Mouse (Mus musculus): Measurements from ENCODE around the gene Dnajc10. TPM values are rescaled to one million over a fixed set of nuclear protein-coding genes. Genes with fewer than 3 reads are reported as not detected.

The Dnajc10 gene
- polyA plus RNA-seq, 1 experiment from 2014 or later = 60.7 TPM

DNA sequence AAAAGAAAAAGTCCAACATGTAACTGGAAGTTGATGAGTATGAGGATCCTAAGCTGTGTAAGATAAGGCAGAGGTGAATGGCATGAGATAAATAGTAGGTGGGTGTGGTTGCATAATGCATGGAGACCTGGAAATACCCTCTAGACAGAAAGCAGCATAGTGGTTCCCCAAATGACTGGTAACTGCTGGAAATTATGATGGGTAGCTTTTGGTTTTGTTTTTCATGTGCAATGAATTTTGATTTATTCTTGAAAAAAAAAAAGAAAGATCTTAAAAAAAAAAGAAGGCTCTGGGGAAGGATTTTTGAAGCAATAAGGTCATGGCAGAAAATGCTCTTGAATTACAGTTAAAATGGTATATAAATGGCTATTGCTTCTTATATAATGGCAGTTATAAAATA is 59.6 kb downstream of the Dnajc10 start:
- no peak overlapping the region for H3K27ac ChIP-seq (ENCODE audit: low read depth, low read length)
- H3K9ac ChIP-seq (ENCODE audit: low read length) = no peak overlapping the region
- no peak overlapping the region for H3K4me2 ChIP-seq (ENCODE audit: low read length)
- no peaks in the 10 kb centered on the region for H3K4me1 ChIP-seq (ENCODE audit: control insufficient read depth, insufficient read depth, low read length)
- no peaks in the 10 kb centered on the region for H3K27me3 ChIP-seq (replicated peaks; ENCODE audit: control insufficient read depth, insufficient read depth, low read length)
- H3K36me3 ChIP-seq (ENCODE audit: control insufficient read depth, insufficient read depth, low read length) = no peaks in the 10 kb centered on the region
- DNase-seq (ENCODE audit: low spot score) (no peak), ATAC-seq (no peak)
- H3K9me3 ChIP-seq (replicated peaks; ENCODE audit: control insufficient read depth, low read length) = no peaks in the 10 kb centered on the region
- H3K4me3 ChIP-seq (ENCODE audit: low read depth, low read length) = no peak overlapping the region

- H3K9me3 ChIP-seq (replicated peaks; ENCODE audit: control insufficient read depth, low read length) = no peaks in the 10 kb centered on the region
- WGBS = 93% methylated on average over 5 of the region's 5 CpGs
- no peaks in the 10 kb centered on the region for H3K36me3 ChIP-seq (ENCODE audit: control insufficient read depth, insufficient read depth, low read length)
- no peak overlapping the region for H3K4me2 ChIP-seq (ENCODE audit: low read length)
- no peak overlapping the region for H3K27ac ChIP-seq (ENCODE audit: low read depth, low read length)
- H3K4me1 ChIP-seq (ENCODE audit: control insufficient read depth, insufficient read depth, low read length) = no peaks in the 10 kb centered on the region
- H3K27me3 ChIP-seq (replicated peaks; ENCODE audit: control insufficient read depth, insufficient read depth, low read length) = no peaks in the 10 kb centered on the region
- ATAC-seq = no peak
- H3K4me3 ChIP-seq (ENCODE audit: low read depth, low read length) = no peak overlapping the region
- no peak overlapping the region for H3K9ac ChIP-seq (ENCODE audit: low read length)
- no peak for DNase-seq (ENCODE audit: low spot score)
These were observed 64.6 kb downstream of the Dnajc10 start for GRCm38 (mm10) chr2:80379848-80380247.

DNA sequence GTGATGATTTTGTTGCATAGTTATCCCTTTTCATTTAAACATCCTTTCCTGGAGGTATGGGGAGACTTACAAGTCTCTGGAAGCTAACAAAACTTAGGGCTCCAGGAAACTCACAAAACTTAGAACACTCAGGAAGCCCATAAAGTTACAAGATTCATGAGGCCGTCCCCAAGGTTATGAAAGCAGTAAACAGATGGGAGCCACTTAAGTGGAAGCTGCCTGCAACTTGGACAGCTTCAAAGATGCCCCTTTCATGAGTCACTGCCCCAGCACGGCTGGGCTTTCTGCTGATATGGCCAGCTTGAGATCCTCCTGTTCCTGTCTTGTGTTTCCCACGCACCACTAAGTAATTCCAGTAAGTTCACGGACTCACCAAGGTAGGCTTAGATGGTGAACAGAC is 69.2 kb downstream of the Dnajc10 start:
- no peaks in the 10 kb centered on the region for H3K27me3 ChIP-seq (replicated peaks; ENCODE audit: control insufficient read depth, insufficient read depth, low read length)
- 87% methylated on average over 4 of the region's 4 CpGs for WGBS

DNA sequence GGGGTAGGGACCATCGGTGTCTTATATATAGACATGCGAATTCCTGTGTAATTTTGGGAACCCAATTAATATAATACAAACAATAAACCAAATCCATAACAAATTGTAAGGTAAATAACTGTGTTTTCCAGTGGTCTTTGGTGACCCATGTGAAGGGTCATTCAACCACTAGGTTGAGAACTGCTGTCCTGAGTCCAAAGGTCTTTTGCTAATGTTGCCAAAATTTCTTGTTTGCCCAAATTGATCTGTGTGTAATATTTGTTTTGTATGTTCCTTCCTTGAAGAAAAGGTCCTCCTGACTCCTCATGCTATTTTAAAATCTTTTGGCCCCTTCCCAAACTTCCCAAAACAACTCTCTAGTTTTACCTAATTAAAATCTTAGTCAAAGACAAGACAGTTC is 71.0 kb downstream of the Dnajc10 start:
- Histone ChIP-seq H3K27me3 (replicated peaks; ENCODE audit: control insufficient read depth, insufficient read depth, low read length) (no peaks in the 10 kb centered on the region), H3K9ac (ENCODE audit: low read length) (no peak overlapping the region), H3K27ac (ENCODE audit: low read depth, low read length) (no peak overlapping the region), H3K4me2 (ENCODE audit: low read length) (no peak overlapping the region), H3K9me3 (replicated peaks; ENCODE audit: control insufficient read depth, low read length) (no peaks in the 10 kb centered on the region), H3K36me3 (ENCODE audit: control insufficient read depth, insufficient read depth, low read length) (no peaks in the 10 kb centered on the region), H3K4me1 (ENCODE audit: control insufficient read depth, insufficient read depth, low read length) (no peaks in the 10 kb centered on the region), H3K4me3 (ENCODE audit: low read depth, low read length) (no peak overlapping the region)
- WGBS = 91% methylated on average over 2 of the region's 2 CpGs
- no peak for DNase-seq (ENCODE audit: low spot score)
- ATAC-seq = no peak

More for the DNA sequence above, 69.2 kb downstream of the Dnajc10 start:
- Histone ChIP-seq H3K27ac (ENCODE audit: low read depth, low read length) (no peak overlapping the region), H3K9me3 (replicated peaks; ENCODE audit: control insufficient read depth, low read length) (no peaks in the 10 kb centered on the region), H3K9ac (ENCODE audit: low read length) (no peak overlapping the region), H3K4me3 (ENCODE audit: low read depth, low read length) (no peak overlapping the region), H3K4me2 (ENCODE audit: low read length) (no peak overlapping the region), H3K36me3 (ENCODE audit: control insufficient read depth, insufficient read depth, low read length) (no peaks in the 10 kb centered on the region), H3K4me1 (ENCODE audit: control insufficient read depth, insufficient read depth, low read length) (no peaks in the 10 kb centered on the region)
- no peak for ATAC-seq
- no peak for DNase-seq (ENCODE audit: low spot score)

DNA sequence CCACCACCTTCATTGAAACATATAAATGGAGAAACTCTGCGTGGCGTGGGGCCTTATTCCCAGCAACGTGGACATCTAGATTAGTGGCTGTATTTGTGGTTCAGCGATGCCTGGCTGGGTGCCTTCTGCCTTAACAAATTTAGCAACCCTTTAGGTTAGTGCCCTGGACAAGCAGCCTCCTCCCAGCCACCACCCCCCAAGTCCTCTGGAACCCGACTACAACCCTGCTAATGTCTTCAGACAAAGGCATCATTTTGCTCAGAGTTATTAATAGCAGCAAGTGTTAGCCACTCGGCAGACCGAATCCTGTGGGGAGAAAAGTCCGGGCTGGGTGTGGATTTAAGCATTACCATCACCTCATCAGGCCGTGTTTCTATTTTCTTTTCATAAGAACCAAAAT is 72.4 kb downstream of the Dnajc10 start:
- DNase-seq (ENCODE audit: low spot score) = no peak
- Histone ChIP-seq H3K4me2 (ENCODE audit: low read length) (no peak overlapping the region), H3K36me3 (ENCODE audit: control insufficient read depth, insufficient read depth, low read length) (no peaks in the 10 kb centered on the region), H3K27me3 (replicated peaks; ENCODE audit: control insufficient read depth, insufficient read depth, low read length) (no peaks in the 10 kb centered on the region), H3K9ac (ENCODE audit: low read length) (no peak overlapping the region), H3K27ac (ENCODE audit: low read depth, low read length) (no peak overlapping the region), H3K4me1 (ENCODE audit: control insufficient read depth, insufficient read depth, low read length) (no peaks in the 10 kb centered on the region), H3K9me3 (replicated peaks; ENCODE audit: control insufficient read depth, low read length) (no peaks in the 10 kb centered on the region), H3K4me3 (ENCODE audit: low read depth, low read length) (no peak overlapping the region)
- ATAC-seq = no peak
- WGBS = 82% methylated on average over 9 of the region's 9 CpGs

- no peak for ATAC-seq
- no peak overlapping the region for H3K9ac ChIP-seq (ENCODE audit: low read length)
- H3K27ac ChIP-seq (ENCODE audit: low read depth, low read length) = no peak overlapping the region
- H3K4me2 ChIP-seq (ENCODE audit: low read length) = no peak overlapping the region
- no peak overlapping the region for H3K4me3 ChIP-seq (ENCODE audit: low read depth, low read length)
- H3K9me3 ChIP-seq (replicated peaks; ENCODE audit: control insufficient read depth, low read length) = no peaks in the 10 kb centered on the region
- no peaks in the 10 kb centered on the region for H3K27me3 ChIP-seq (replicated peaks; ENCODE audit: control insufficient read depth, insufficient read depth, low read length)
- no peak for DNase-seq (ENCODE audit: low spot score)
- no peaks in the 10 kb centered on the region for H3K36me3 ChIP-seq (ENCODE audit: control insufficient read depth, insufficient read depth, low read length)
- no peaks in the 10 kb centered on the region for H3K4me1 ChIP-seq (ENCODE audit: control insufficient read depth, insufficient read depth, low read length)
- 92% methylated on average over 3 of the region's 3 CpGs for WGBS
These were observed 73.1 kb downstream of the Dnajc10 start for GRCm38 (mm10) chr2:80388341-80388740.

DNA sequence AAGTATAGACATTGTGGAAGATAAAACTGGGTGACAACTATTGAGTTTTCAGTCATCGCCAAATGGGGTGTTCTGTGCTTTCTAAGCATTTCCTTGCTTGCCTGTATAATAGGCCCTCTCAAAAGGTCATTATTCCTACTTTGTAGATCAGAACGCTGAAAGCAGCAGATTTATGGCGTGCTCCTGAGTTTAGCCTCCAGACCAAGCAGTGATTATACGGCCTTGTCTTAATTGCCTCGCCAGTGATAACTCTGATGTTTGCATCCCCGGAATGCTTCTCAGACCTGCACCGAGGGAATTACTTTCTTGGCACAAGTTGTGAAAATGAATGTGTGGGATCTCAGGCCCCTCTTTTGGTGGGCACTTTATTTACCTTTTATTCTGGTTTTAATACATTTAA is 80.8 kb downstream of the Dnajc10 start:
- H3K9me3 ChIP-seq (replicated peaks; ENCODE audit: control insufficient read depth, low read length) = no peaks in the 10 kb centered on the region
- ATAC-seq = no peak
- DNase-seq (ENCODE audit: low spot score) = no peak
- H3K4me1 ChIP-seq (ENCODE audit: control insufficient read depth, insufficient read depth, low read length) = peaks cover 10% of the 10 kb centered on the region
- H3K27ac ChIP-seq (ENCODE audit: low read depth, low read length) = no peak overlapping the region
- H3K4me2 ChIP-seq (ENCODE audit: low read length) = no peak overlapping the region
- H3K4me3 ChIP-seq (ENCODE audit: low read depth, low read length) = no peak overlapping the region
- no peak overlapping the region for H3K9ac ChIP-seq (ENCODE audit: low read length)
- no peaks in the 10 kb centered on the region for H3K36me3 ChIP-seq (ENCODE audit: control insufficient read depth, insufficient read depth, low read length)
- 21% methylated on average over 7 of the region's 7 CpGs for WGBS
- peaks cover 11% of the 10 kb centered on the region for H3K27me3 ChIP-seq (replicated peaks; ENCODE audit: control insufficient read depth, insufficient read depth, low read length)

- no peak for DNase-seq (ENCODE audit: low spot score)
- no peak for ATAC-seq
- Histone ChIP-seq H3K27me3 (replicated peaks; ENCODE audit: control insufficient read depth, insufficient read depth, low read length) (peaks cover 15% of the 10 kb centered on the region), H3K4me1 (ENCODE audit: control insufficient read depth, insufficient read depth, low read length) (peaks cover 10% of the 10 kb centered on the region), H3K36me3 (ENCODE audit: control insufficient read depth, insufficient read depth, low read length) (no peaks in the 10 kb centered on the region), H3K27ac (ENCODE audit: low read depth, low read length) (no peak overlapping the region), H3K9me3 (replicated peaks; ENCODE audit: control insufficient read depth, low read length) (no peaks in the 10 kb centered on the region), H3K9ac (ENCODE audit: low read length) (no peak overlapping the region), H3K4me2 (ENCODE audit: low read length) (no peak overlapping the region), H3K4me3 (ENCODE audit: low read depth, low read length) (no peak overlapping the region)
- 51% methylated on average over 3 of the region's 3 CpGs for WGBS
These were observed 81.6 kb downstream of the Dnajc10 start for GRCm38 (mm10) chr2:80396864-80397263.

DNA sequence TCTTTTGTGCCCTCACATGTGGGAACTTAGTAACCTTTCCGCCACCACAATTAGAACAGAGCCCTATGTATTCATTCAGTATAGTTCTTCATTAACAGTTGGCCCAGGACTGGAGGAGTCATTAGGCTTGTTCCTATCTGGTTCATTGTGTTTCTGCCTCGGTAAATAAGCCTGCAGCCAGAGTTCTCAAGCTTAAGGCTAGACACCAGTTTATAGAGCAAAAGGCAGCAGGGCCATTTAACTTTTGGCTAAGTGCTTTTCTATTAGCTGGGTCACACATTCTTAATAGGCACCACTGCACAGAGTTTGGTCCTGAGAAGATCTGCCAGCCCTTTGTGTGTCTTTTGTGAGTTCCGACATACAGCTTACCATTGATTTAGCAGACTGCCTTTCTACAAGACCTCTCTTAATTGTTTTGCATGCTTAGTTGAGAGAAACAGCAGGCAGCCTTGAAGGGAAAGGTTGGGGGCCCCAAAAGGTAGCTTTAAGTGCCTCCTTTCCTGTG is 83.4 kb downstream of the Dnajc10 start:
- Histone ChIP-seq H3K9me3 (replicated peaks; ENCODE audit: control insufficient read depth, low read length) (no peaks in the 10 kb centered on the region), H3K4me3 (ENCODE audit: low read depth, low read length) (no peak overlapping the region), H3K27ac (ENCODE audit: low read depth, low read length) (no peak overlapping the region), H3K4me1 (ENCODE audit: control insufficient read depth, insufficient read depth, low read length) (peaks cover 10% of the 10 kb centered on the region), H3K27me3 (replicated peaks; ENCODE audit: control insufficient read depth, insufficient read depth, low read length) (peaks cover 15% of the 10 kb centered on the region), H3K4me2 (ENCODE audit: low read length) (no peak overlapping the region), H3K36me3 (ENCODE audit: control insufficient read depth, insufficient read depth, low read length) (no peaks in the 10 kb centered on the region), H3K9ac (ENCODE audit: low read length) (no peak overlapping the region)
- WGBS = 0% methylated on average over 3 of the region's 3 CpGs
- DNase-seq (ENCODE audit: low spot score) (peak; percentile 49), ATAC-seq (peak; percentile 68)
